Mouse (Mus musculus) limb, embryonic 10.5 days (tissue): ENCODE measurements around the gene Aacs. TPM values are rescaled to one million over a fixed set of nuclear protein-coding genes. Genes with fewer than 3 reads are reported as not detected.

Source experiments
- DNase-seq: peaks from one replicate; pipeline ENCODE4 v3.0.0-alpha.2; 2017; ENCODE audit warnings: low spot score
- H3K27ac ChIP-seq: fragments of 300-500 bp; sonication (generic); 2 replicates; pipeline ENCODE4 v1.5.1; 2016; ENCODE audit warnings: mild to moderate bottlenecking
- H3K27me3 ChIP-seq: fragments of 300-500 bp; sonication (generic); 2 replicates; pipeline ENCODE4 v1.6.1; 2016; ENCODE audit warnings: low read depth, mild to moderate bottlenecking; ENCODE audit not compliant: poor library complexity, severe bottlenecking
- H3K36me3 ChIP-seq: fragments of 300-500 bp; sonication (generic); 2 replicates; pipeline ENCODE4 v1.6.1; 2016; ENCODE audit warnings: mild to moderate bottlenecking, moderate library complexity
- H3K4me1 ChIP-seq: fragments of 300-500 bp; sonication (generic); 2 replicates; pipeline ENCODE4 v1.6.1; 2016
- H3K4me3 ChIP-seq: fragments of 300-500 bp; sonication (generic); 2 replicates; pipeline ENCODE4 v1.5.1; 2016; ENCODE audit warnings: mild to moderate bottlenecking, moderate library complexity
- H3K9me3 ChIP-seq: fragments of 300-500 bp; sonication (generic); replicated peaks from 2 replicates; pipeline ENCODE4 v1.6.1; 2016; ENCODE audit warnings: mild to moderate bottlenecking
- WGBS: fragments of 180-500 bp; shearing (Covaris S2); methylation state at CpG from one replicate; pipeline ENCODE4 v1.1.7; 2016; 5-methylcytosine and 5-hydroxymethylcytosine counted together
- polyA plus RNA-seq: library from polyadenylated mRNA; unstranded; fragments of >200 nt; fragmentation: Nextera tagmentation; extraction: Ambion mirVana; gene quantifications from 2 replicates; pipeline ENCODE4 v1.2.1, GENCODE M21; 2016

The Aacs gene
- polyA plus RNA-seq, 1 experiment from 2014 or later: 57.9 TPM

DNA sequence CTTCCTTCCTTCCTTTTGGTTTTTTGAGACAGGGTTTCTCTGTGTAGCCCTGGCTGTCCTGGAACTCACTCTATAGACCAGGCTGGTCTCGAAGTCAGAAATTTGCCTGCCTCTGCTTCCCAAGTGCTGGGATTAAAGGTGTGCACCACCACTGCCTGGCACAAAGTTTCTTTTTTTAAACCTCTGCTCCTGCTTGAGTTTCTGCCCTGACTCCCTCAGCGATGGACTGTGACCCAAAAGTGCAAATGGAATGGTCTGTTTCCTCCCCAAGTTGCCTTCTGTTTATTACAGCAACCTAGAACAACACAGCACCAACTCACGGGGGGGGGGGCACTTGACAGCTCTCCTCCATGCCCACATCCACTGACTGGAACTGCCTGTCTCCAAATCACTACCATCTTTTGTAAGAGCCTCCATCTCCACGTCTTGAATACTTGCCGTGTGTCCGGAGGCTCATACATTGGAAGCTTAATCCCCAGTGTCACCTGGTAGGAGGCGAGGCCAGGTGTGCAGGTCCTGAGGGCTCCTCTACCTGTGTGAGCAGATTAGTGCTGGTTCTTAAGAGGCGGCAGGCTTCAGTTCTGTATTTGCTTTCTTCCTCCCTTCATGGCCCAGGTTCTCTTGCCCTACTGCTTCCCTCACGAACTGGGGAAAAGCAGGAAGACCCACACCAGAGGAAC is 2.7 kb upstream of the Aacs start:
- Histone ChIP-seq H3K4me3 (no peak overlapping the region), H3K27me3 (no peaks in the 10 kb centered on the region), H3K4me1 (peaks cover 26% of the 10 kb centered on the region), H3K27ac (no peak overlapping the region), H3K9me3 (no peaks in the 10 kb centered on the region), H3K36me3 (no peaks in the 10 kb centered on the region)
- no peak for DNase-seq
- 75% methylated on average over 9 of the region's 9 CpGs for WGBS

GRCm38 (mm10) chr5:125475030-125475429 is 584 bp upstream of the Aacs start:
- Histone ChIP-seq H3K27ac (peak overlapping the region; percentile 84), H3K4me3 (peak overlapping the region; percentile 79), H3K27me3 (no peaks in the 10 kb centered on the region), H3K9me3 (no peaks in the 10 kb centered on the region), H3K4me1 (peaks cover 34% of the 10 kb centered on the region), H3K36me3 (peaks cover 16% of the 10 kb centered on the region)
- DNase-seq: no peak
- 59% methylated on average over 12 of the region's 12 CpGs for WGBS

DNA sequence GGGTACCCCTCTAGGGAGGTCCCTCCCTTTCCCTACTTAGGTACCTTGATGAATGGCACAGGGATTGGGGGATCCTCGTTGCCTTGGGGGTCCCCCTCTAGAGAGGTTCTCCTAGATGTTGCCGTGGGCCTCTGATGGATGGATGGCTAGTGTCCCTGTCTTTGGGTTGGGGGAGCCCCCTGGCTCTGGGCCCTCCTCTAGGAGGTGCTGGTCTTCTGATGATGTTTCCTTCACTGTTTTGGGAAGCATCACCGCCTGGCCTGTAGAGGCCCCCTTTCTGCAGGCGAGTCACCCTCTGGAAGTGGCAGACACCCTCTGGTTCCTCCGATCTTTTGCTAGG is 642 bp downstream of the Aacs start:
- DNase-seq: no peak
- Histone ChIP-seq H3K9me3 (no peaks in the 10 kb centered on the region), H3K4me1 (peaks cover 36% of the 10 kb centered on the region), H3K27me3 (no peaks in the 10 kb centered on the region), H3K36me3 (peaks cover 25% of the 10 kb centered on the region), H3K27ac (peak overlapping the region; percentile 84), H3K4me3 (peak overlapping the region; percentile 79)
- 18% methylated on average over 5 of the region's 5 CpGs for WGBS

DNA sequence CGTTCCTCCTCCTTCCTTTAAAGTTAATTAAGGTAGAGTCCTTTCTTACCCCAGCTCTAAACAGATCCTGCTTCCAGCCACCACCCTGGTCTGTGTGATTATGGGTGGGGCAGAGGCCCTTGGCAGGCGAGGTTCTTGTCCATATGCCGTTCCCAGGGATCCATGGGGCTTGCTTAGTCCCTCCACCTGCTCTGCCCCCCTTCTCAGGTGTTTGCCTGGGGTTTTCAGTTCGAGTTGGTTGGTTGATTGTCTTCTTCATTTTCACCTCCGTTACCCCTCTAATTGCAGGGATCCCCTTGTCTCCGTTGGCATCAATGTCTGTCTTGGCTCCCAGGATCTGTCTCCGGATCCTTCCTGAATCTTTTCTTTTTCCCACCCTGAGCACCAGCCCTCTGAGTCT is 1.2 kb downstream of the Aacs start:
- Histone ChIP-seq H3K4me1 (peaks cover 36% of the 10 kb centered on the region), H3K27me3 (no peaks in the 10 kb centered on the region), H3K4me3 (peak overlapping the region; percentile 79), H3K36me3 (peaks cover 30% of the 10 kb centered on the region), H3K9me3 (no peaks in the 10 kb centered on the region), H3K27ac (peak overlapping the region; percentile 63; the same call in 1 of the 2 replicates)
- 68% methylated on average over 7 of the region's 7 CpGs for WGBS
- DNase-seq: no peak

DNA sequence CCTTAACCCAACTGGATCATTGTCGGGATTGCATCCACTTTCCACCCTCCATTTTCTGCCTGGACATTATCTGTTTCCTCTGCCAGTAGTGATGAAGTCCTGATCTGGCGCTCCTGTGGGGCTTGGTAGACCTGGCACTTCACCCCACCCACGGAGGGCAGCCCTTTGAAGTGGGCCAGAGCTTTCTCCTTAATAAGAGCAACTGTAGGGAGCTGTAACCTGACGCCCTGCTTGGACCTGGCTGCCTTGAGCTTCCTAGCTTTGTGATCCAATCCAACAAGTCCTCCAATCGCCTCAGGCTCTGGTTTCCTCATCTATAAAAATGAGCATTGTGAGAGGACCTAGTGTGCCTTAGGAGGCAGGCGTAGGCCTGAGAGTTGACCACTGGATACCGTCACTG is 1.9 kb downstream of the Aacs start:
- WGBS: 40% methylated on average over 7 of the region's 7 CpGs
- no peaks in the 10 kb centered on the region for H3K9me3 ChIP-seq
- DNase-seq: peak; percentile 43
- H3K4me3 ChIP-seq: peak overlapping the region; percentile 79
- peak overlapping the region; percentile 63; the same call in 1 of the 2 replicates for H3K27ac ChIP-seq
- H3K36me3 ChIP-seq: peaks cover 35% of the 10 kb centered on the region
- peaks cover 36% of the 10 kb centered on the region for H3K4me1 ChIP-seq
- no peaks in the 10 kb centered on the region for H3K27me3 ChIP-seq

DNA sequence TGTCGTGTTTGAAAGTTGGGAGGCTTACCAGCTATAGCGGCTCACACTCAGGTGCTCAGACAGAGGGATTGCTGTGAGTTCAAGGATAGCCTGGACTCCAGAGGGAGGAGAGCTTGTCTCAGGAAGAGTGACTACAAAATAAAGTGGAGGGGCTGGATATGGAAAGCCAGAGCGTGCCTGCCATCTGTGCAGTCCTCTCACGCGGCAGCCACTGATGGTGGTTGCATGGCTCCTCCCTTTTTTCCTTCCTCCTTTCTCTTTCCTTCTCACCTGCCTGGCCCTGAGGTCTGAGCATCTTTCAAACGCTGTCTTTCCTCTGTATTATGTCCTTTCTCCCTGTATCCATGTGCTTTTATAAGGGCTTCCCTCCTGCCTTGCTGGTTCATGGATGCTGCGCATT is 2.4 kb downstream of the Aacs start:
- Histone ChIP-seq H3K36me3 (peaks cover 40% of the 10 kb centered on the region), H3K27me3 (no peaks in the 10 kb centered on the region), H3K4me3 (peak overlapping the region; percentile 79; the same call in 1 of the 2 replicates), H3K4me1 (peaks cover 36% of the 10 kb centered on the region), H3K9me3 (no peaks in the 10 kb centered on the region), H3K27ac (peak overlapping the region; percentile 63; the same call in 1 of the 2 replicates)
- 81% methylated on average over 7 of the region's 7 CpGs for WGBS
- DNase-seq: no peak

DNA sequence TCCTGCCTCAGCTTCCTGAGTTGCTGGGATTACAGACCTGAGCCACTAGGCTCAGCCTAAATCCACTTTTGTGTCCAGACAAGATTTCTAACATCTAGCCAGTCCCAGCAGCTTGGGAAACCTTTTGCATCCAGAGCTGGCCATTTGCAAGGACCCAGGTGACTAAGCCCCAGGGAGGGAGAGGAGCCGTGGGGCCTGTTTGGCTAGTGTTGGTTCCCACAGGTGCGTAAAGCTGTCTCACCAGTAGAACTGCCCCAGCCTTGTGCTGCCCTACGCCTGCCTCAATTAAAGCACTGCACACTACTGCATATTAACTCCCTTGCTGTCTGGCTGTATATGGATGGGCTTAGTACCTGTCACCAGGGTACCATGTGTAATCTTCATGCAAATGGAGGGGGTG is 3.8 kb downstream of the Aacs start:
- H3K36me3 ChIP-seq: peaks cover 52% of the 10 kb centered on the region
- H3K4me3 ChIP-seq: no peak overlapping the region
- no peaks in the 10 kb centered on the region for H3K9me3 ChIP-seq
- no peak for DNase-seq
- H3K4me1 ChIP-seq: peaks cover 36% of the 10 kb centered on the region
- WGBS: 88% methylated on average over 3 of the region's 3 CpGs
- no peaks in the 10 kb centered on the region for H3K27me3 ChIP-seq
- no peak overlapping the region for H3K27ac ChIP-seq

GRCm38 (mm10) chr5:125480434-125481231 is 5.0 kb downstream of the Aacs start:
- peaks cover 33% of the 10 kb centered on the region for H3K4me1 ChIP-seq
- no peak overlapping the region for H3K4me3 ChIP-seq
- 87% methylated on average over 11 of the region's 11 CpGs for WGBS
- H3K27me3 ChIP-seq: no peaks in the 10 kb centered on the region
- no peaks in the 10 kb centered on the region for H3K9me3 ChIP-seq
- no peak for DNase-seq
- H3K36me3 ChIP-seq: peaks cover 65% of the 10 kb centered on the region
- no peak overlapping the region for H3K27ac ChIP-seq

DNA sequence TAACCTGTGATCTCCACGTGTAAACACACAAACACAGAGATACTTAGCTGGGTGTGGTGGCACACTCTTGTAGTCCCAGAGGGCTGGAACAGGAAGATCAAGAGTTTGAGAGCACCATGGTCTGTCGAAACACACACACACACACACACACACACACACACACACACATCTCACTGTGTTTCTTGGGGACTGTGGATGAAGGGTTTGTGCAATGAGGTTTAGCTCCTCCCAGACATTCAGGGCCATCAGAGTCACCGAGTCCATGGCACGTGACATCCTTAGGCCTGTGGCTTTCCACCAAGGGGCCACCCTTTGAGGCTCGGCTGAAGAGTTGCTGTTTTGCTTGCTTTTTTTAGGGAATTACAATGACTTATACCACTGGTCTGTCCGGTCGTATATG is 6.9 kb downstream of the Aacs start:
- H3K4me1 ChIP-seq: peaks cover 15% of the 10 kb centered on the region
- no peak overlapping the region for H3K4me3 ChIP-seq
- no peak for DNase-seq
- no peaks in the 10 kb centered on the region for H3K9me3 ChIP-seq
- WGBS: 91% methylated on average over 7 of the region's 7 CpGs
- H3K27me3 ChIP-seq: no peaks in the 10 kb centered on the region
- no peak overlapping the region for H3K27ac ChIP-seq
- H3K36me3 ChIP-seq: peaks cover 79% of the 10 kb centered on the region

DNA sequence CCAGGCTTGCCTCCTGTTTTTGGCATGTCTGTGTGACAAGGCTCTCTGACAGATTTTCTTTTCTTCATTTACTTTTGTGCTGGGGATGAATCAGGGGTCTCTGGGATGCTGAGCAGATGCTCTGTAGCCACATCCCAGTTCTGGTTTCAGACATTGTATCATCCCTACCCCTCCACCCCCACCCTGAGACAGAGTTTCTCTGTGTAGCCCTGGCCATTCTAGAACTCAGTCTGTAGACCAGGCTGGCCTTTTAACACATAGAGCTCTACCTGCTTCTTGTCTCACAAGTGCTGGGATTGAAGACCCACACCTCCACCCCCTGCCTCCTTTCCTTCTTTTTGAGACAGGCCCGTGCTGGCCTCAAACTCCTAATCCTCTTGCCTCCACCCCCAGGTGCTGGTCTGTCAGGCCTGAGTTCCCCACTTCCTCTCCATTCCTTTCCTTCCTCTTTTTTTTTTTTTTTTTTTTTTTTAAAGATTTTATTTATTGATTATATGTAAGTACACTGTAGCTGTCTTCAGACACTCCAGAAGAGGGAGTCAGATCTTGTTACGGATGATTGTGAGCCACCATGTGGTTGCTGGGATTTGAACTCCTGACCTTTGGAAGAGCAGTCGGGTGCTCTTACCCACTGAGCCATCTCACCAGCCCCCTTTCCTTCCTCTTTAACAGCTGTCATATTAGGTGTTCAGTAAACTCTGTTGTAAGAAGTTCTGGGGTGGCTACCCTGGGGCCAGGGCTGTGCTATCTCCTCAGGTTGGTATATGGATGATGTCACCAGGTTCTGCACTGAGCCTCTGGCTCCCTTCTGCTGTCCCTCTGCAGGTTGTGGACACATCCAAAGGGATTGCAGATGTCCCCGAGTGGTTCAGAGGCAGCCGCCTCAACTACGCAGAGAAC is 8.3 kb downstream of the Aacs start:
- peaks cover 2% of the 10 kb centered on the region; the same call in 1 of the 2 replicates for H3K4me1 ChIP-seq
- H3K4me3 ChIP-seq: no peak overlapping the region
- WGBS: 80% methylated on average over 6 of the region's 6 CpGs
- H3K9me3 ChIP-seq: no peaks in the 10 kb centered on the region
- no peaks in the 10 kb centered on the region for H3K27me3 ChIP-seq
- peaks cover 83% of the 10 kb centered on the region for H3K36me3 ChIP-seq
- DNase-seq: no peak
- no peak overlapping the region for H3K27ac ChIP-seq

- Histone ChIP-seq H3K36me3 (peaks cover 83% of the 10 kb centered on the region), H3K9me3 (no peaks in the 10 kb centered on the region), H3K27ac (no peak overlapping the region), H3K4me3 (no peak overlapping the region), H3K4me1 (peaks cover 2% of the 10 kb centered on the region; the same call in 1 of the 2 replicates), H3K27me3 (no peaks in the 10 kb centered on the region)
- WGBS: 90% methylated on average over 4 of the region's 4 CpGs
- no peak for DNase-seq
Observed at GRCm38 (mm10) chr5:125485031-125485778, 9.6 kb downstream of the Aacs start.

DNA sequence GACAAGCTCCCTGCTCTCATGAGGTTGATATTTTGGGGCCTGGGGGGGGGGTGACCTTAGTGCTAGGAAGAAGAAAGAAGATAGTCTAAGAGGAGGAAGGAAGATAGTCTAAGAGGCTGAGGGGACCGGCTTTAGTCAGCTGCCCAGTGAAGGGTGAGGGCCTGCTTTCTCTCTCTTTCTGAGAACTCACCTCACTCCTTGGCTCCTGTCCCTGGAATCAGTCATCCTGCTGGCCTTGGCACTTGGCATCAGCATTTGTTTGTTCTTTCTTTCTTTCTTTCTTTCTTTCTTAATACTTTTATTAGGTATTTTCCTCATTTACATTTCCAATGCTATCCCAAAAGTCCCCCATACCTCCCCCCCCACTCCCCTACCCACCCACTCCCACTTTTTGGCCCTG is 10.5 kb downstream of the Aacs start:
- Histone ChIP-seq H3K4me3 (no peak overlapping the region), H3K36me3 (peaks cover 84% of the 10 kb centered on the region), H3K4me1 (no peaks in the 10 kb centered on the region), H3K9me3 (no peaks in the 10 kb centered on the region), H3K27me3 (no peaks in the 10 kb centered on the region), H3K27ac (no peak overlapping the region)
- no peak for DNase-seq
- WGBS: 100% methylated on average over 1 of the region's 1 CpGs
